Mouse (Mus musculus) CD4-positive, CD25-positive, alpha-beta regulatory T cell, adult 4 months (primary cell): ENCODE results near the gene Gm17018. TPM values are rescaled to one million over a fixed set of nuclear protein-coding genes. Genes with fewer than 3 reads are reported as not detected.
A peak's percentile ranks its signal among the peaks of the same experiment; 100 is the strongest.
"Not testable (repeated sequence)": the region's sequence is repeated elsewhere in the genome, so short reads cannot be mapped to it uniquely, and the experiment has no call there.

Experiments
- ATAC-seq: one replicate; pipeline ENCODE4 v1.8.0; 2017
- polyA plus RNA-seq, 2 experiments: library from polyadenylated mRNA; unstranded; fragments of 100-300 nt; shearing (Covaris generic); gene quantifications; one replicate each; pipeline ENCODE4 v1.2.1; 2017

Gm17018 gene
- polyA plus RNA-seq: 10 to 100 TPM; 56.4 to 76.1 TPM

DNA sequence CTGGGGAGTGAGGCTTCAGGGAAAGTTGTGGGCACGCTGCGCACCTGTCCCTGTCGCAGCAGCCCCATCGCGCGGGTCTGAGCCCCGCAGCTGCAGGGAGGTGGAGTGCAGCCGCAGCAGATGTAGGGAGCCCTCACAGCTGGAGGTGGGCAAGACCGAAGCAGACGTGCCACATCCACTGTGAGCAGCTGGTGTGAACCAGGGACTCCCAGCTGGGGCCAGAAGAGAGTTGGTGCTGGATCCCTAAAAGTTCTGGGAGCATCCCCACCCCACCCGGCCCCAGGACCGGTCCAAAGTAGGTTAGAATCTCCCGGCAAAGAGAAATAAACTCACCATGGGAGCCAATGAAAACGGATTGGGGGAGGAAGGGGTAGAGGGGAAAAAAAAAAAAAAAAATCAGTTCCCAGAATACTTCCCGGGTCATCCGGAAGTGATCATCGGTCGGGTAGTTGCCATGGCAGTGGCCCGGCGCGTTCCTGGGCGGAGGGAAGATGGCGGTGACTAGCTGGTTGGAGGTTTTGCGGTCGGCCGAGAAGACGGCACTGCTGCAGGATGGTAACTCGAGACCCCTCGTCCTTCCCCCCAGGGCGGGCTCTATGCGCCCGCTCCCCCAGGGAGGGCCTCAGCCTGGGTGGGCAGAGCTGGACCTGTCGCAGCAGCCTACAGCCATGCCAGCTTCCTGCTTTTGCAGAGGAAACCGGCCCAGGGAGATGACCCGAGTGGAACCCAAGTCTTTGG lies at the start of gene Gm17018, which contains the start of gene Poll:
Gene Gm17018, plus strand, starts transcription at position 463 of the 738 bp plus-strand sequence.
Gene Poll, minus strand, starts transcription at position 379 of the 738 bp plus-strand sequence.
- ATAC-seq: peak; percentile 97

- no peak for ATAC-seq
These were observed 49.7 kb upstream of the Gm17018 start for GRCm38 (mm10) chr19:45510680-45511079.

DNA sequence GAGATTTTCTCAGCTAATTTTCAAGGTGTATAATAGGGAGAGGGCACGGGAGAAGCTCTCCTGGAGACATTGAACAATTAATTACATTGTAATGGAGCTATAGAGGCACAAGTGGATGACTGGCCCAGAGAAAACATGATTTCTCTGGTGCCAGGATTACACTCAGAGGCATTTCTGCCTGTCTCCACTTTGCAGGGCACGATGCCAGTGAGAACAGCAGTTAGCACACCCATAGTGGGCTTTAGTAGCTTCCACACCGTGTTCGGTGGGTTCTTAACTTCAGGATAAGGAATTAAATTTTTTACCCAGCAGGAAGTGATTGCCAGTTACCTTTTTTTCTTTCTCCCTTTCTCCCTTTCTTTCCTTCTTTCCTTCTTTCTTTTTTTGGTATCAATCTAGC lies 49.0 kb upstream of the Gm17018 start:
- no peak for ATAC-seq

DNA sequence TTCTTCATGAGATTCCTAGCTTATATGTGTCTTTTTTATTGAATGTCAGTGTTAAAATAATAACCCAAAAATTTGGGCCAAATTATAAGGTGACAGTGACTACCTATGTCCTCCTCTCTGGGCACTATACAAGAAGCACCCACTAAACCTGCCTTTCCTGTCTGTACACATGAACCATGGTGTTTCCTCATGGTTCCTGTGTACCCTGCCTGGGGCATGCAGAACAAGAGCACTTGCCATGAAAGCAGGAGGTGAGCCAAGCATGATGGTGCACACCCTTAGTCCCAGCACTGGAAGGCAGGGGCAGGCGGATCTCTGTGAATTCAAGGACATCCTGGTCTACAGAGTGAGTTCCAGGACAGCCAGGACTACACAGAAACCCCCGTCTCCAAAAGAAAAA lies 45.1 kb upstream of the Gm17018 start:
- ATAC-seq: no peak

DNA sequence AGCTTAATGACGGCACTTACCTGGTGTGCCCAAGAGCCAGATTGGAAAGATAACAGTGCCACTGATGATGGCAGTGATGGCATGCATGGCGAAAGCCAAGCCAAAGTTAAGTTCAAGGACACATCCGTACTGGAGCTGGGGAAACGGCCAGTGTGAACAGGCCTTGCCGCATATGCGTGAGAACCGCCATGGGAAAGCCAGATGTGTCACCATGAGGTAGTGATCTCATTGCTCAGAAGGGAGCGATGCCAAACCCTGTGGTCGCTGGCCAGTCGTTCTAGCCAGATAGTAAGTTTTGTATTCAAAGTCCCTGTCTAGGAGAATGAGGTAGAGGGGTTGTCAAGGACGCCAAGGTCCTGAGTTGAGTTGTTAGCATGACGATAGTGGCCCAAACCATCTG lies 44.2 kb upstream of the Gm17018 start:
- no peak for ATAC-seq

DNA sequence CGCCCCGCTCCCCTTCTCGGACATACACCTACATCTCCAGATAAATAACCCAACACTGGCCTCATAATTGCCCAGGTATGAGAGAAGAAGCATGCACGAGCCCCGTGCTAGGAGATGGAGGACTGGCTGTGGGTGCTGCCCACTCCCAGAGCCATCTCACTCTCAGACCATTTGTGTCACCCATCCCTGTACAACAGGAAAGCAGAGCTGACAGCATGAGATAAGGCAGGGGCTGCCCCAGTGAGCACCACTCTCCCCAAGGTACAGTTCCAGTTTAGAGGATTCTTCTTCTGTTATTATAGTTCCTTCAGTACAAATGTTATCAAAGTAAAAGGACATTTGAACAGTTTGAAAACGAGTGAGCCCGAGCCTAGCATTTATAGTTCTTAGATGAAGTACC lies 33.0 kb upstream of the Gm17018 start:
- ATAC-seq: no peak

DNA sequence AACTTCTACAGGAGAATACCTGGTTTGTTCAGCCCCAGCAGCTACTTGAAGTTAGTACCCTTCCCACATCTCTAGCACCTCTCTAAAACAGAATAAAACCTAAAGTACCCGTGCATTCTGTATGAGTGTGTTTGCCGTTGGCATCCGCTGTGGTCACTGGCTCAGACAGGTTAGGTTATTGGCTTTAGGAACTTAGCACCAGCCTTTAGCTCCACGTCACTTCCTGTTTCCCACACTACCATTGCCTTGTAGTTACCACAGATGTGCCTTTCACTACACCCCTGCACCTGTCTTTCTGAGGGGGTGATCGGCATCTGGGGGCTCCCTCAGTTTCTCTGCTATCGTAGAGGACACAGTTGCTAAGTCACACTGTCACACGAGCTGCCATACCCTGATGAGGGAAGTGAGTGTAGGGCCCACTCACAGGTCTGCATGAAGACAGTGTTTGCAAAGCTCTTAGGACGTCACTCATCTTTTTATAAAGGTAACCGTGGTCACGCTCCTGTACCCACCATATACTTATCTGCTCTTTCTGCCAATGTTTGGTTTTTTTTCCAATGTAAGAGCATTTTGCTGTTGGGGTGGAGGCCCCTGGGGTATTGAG lies 32.4 kb upstream of the Gm17018 start:
- peak; percentile 72 for ATAC-seq

DNA sequence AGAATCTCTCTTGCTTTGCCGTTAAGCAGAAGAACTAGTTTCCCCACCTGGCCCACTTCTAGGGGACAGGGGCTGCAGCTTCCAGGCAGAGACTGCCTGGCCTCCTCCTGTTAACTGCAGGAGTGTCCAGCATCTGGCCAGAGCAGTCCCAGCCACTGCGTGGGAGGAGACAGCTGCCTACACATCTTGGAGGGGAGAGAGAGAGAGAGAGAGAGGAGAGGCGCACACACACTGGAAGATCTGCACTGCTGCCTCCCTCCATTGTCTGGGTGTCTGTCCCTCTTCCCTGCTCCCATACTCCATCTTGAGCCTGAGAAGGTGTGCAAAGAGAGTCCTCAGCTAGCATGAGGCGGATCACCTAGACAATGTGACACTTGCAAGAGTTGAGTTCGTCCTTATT lies 31.1 kb upstream of the Gm17018 start:
- ATAC-seq: no peak

DNA sequence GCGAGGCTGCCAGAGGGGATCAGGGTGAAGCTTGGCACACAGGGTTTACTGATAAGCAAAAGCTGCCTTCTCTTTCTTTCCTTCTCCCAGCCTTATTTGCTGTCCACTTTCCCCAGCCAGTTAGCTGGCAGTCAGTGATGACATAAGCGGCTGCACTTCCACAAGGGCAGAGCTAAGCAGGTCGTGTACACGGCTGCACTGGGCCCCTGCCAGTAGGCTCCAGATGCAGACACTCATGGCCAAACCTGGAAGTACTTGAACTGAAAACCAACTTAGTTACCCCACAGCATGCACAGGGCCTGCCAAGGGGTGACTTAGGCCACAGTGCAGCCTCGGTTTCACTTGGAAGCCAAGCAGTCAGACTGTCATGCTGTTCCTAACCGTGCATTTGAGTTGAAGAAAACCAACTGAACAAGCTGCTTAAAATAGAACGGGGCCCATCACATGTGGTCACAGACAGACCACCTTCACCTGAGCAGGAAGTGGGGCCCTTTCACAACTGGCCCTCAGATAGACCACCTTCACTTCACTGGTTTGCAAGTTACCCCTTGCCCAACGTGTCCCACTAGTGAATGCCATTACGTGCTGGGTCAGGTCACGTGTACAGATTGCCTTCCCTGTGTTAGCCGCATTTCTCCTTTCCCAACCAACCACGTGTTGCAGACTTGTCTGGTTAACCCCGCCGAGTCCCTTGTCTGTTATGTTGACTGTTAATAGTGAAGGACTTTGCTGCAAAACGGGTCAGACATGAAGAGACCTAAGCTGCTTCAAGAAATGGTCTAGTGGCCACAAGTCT lies 30.0 kb upstream of the Gm17018 start:
- no peak for ATAC-seq

DNA sequence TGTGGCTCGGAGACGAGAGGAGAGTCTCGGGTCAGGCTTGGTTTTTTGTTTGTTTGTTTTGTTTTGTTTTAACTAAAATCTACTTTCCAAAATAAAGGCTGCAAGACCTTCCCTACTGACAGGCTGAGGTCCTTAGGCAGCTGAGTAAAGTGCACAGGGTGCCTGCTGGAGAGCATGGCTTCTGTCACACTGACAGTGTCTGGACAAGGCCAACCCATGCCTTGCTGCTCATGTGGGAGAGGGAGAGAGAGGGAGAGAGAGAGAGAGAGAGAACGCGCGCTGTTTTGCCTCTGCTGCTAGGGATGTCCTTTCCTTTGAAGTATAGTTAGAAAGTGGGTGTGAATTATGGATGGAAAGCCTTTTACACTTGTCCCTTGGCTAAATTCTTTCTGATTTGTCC lies 28.9 kb upstream of the Gm17018 start:
- ATAC-seq: no peak

GRCm38 (mm10) chr19:45533617-45534016 lies 26.8 kb upstream of the Gm17018 start:
- ATAC-seq: no peak

- no peak for ATAC-seq
These were observed 25.1 kb upstream of the Gm17018 start for GRCm38 (mm10) chr19:45535214-45535735.

GRCm38 (mm10) chr19:45535929-45536328 lies 24.5 kb upstream of the Gm17018 start:
- no peak for ATAC-seq

- ATAC-seq: peak; percentile 72
These were observed 22.9 kb upstream of the Gm17018 start for GRCm38 (mm10) chr19:45537505-45537904.

DNA sequence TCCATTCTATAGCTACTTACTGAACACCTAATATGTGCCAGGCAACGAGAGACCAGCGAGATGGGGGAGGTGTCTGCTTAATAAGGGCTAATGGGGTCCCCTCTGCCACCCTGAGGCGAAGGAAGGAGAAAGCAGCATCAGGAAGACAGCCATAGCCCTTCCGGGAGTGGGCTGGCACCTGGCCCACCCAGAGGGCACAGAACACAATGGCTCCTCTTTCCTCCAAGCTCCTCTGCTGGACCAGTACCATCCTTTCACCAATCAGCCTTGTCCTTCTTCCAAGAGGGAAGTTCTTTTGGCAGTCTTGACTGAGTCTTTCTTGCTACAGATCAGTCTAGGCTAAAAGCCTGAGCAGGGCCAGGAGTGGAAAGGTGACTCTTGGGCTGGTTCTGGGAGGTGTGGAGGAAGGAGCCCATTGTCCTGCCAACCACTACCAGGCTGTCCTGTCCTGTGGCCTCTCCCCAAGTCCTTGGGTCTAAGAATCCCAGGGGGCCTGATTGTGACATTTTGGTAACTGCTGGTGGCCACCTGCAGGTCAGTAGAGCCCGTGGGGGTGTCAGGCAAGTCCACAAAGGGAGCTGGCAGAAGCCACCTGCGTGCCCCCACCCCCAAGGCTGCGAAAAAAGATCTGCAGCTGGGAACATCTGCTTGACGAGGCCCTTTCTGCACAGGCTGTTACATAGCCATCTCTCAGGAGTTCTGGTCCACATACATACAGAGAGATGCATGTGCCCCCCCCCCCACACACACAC lies 19.6 kb upstream of the Gm17018 start:
- ATAC-seq: no peak

- no peak for ATAC-seq
These were observed 18.9 kb upstream of the Gm17018 start for GRCm38 (mm10) chr19:45541409-45542041.

GRCm38 (mm10) chr19:45542061-45542460 lies 18.4 kb upstream of the Gm17018 start:
- no peak for ATAC-seq

GRCm38 (mm10) chr19:45544152-45544924 lies 16.1 kb upstream of the Gm17018 start:
- ATAC-seq: no peak

DNA sequence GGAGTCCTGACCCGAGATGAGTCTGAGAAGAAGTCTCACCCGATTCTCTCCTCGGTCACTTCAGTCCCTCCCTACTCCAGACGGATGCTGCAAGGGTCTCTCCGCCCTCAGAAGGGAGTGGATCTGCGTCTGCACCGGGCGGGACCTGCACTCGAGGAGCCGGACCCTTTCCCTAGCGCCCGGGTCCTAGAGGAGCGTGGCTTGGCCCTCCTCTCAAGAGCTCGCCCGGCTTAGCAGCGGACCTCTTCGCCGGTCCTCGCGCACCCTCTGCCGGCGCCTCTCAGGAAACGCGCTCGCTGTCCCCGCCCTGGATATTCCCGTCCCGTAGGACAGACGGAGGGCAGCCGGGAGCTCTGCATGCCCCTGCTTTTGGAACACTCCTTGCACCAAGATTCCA lies 15.5 kb upstream of the Gm17018 start:
- ATAC-seq: peak; percentile 81

DNA sequence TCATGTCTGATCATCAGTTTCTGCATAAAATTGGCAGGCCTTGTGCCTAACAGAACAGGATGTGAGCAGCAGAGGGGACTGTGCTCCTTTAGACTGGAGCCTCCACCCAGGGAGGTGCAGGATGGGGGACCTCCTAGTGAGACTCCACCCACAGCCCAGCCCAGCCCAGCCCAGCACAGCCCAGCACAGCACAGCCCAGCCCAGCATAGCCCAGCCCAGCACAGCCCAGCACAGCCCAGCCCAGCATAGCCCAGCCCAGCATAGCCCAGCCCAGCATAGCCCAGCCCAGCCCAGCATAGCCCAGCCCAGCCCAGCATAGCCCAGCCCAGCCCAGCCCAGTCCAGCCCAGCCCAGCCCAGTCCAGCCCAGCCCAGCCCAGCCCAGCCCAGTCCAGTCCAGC lies 12.2 kb upstream of the Gm17018 start:
- not testable (repeated sequence) for ATAC-seq
